Mouse (Mus musculus): ENCODE measurements around the gene Mettl4. TPM values are rescaled to one million over a fixed set of nuclear protein-coding genes. Genes with fewer than 3 reads are reported as not detected.
"Not testable (repeated sequence)": the region's sequence is repeated elsewhere in the genome, so short reads cannot be mapped to it uniquely, and the experiment has no call there.

The Mettl4 gene
- total and polyA plus RNA-seq, 2 experiments from 2014 or later, result 8.2 to 17.5 TPM

DNA sequence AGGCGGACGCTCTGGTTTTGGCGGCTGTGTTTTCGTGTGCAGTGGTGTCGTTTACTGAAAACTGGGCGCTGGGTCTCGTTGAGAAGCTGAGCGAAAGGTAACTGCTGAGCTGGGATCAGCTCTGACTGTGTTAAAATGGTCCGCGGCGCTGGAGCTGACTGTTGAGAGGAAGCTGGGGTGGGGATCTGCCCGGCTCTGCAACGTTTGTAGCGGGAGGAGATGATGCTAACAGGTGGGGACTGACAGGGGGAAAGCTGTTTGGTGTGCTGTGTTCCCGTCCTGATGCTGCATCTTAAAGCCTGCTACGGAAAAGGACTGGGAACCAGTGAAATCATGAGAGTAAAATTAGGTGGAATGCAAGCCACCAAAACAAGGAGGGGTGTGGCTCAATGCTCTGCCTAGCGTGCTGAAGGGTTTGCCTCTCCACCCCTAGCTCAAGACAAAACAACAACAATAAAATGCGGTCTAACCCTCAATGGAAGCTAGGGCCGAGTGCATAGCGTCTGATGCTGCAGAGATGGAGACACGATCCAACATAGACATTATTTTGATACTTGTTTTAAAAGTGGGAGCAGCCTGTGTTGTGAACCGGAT lies 414 bp upstream of the Mettl4 start:
- no peaks in the 10 kb centered on the region for H3K9me3 ChIP-seq (ENCODE audit: low read length)
- H3K9ac ChIP-seq (replicated peaks; ENCODE audit: low read length, poor library complexity, severe bottlenecking), result no peak overlapping the region
- 2% methylated on average over 22 of the region's 22 CpGs for WGBS
- H3K36me3 ChIP-seq (ENCODE audit: insufficient read depth, low read length), result no peaks in the 10 kb centered on the region
- TF ChIP-seq CTCF (IDR thresholded peaks at IDR 0.05), result no peak
- peak overlapping the region; percentile 68 for H3K4me2 ChIP-seq (ENCODE audit: low read depth, low read length, poor library complexity, severe bottlenecking)
- no peaks in the 10 kb centered on the region for H3K27me3 ChIP-seq (ENCODE audit: insufficient read depth, low read length)
- no peak; the same call in 1 of the 2 replicates for ATAC-seq (ENCODE audit: low FRiP score)
- no peak for DNase-seq (ENCODE audit: low spot score)
- H3K4me1 ChIP-seq (ENCODE audit: insufficient read depth, low read length), result no peaks in the 10 kb centered on the region
- peak overlapping the region; percentile 51 for H3K4me3 ChIP-seq (ENCODE audit: low read depth, low read length)
- peak overlapping the region; percentile 92; the same call in 1 of the 2 replicates for H3K27ac ChIP-seq (ENCODE audit: low read depth, low read length)

DNA sequence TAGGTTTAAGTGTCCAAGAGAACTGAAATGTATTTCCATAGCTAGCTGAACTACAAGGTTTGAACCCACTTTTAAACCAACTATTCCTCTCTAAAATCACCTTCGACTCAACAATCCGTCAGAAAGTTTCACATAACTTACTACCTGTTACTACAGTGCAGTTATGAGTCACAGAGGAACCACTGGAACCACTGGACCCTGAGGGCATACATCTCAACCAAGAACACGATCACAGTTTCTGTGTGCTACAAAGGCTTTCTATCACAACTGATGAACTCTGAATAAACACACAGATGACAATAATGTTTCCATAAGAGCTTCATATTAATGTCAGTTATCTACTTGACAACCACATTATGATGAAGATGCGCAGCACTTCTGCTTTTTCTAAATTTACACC lies 11.6 kb downstream of the Mettl4 start:
- Histone ChIP-seq H3K9ac (replicated peaks; ENCODE audit: low read length, poor library complexity, severe bottlenecking) (no peak overlapping the region), H3K4me3 (ENCODE audit: low read depth, low read length) (no peak overlapping the region), H3K36me3 (ENCODE audit: insufficient read depth, low read length) (no peaks in the 10 kb centered on the region), H3K27me3 (ENCODE audit: insufficient read depth, low read length) (no peaks in the 10 kb centered on the region), H3K4me1 (ENCODE audit: insufficient read depth, low read length) (no peaks in the 10 kb centered on the region), H3K27ac (ENCODE audit: low read depth, low read length) (no peak overlapping the region), H3K4me2 (ENCODE audit: low read depth, low read length, poor library complexity, severe bottlenecking) (no peak overlapping the region), H3K9me3 (ENCODE audit: low read length) (no peaks in the 10 kb centered on the region)
- DNase-seq (ENCODE audit: low spot score), result no peak
- 94% methylated on average over 4 of the region's 4 CpGs for WGBS
- TF ChIP-seq CTCF (IDR thresholded peaks at IDR 0.05), result no peak
- ATAC-seq (ENCODE audit: low FRiP score), result no peak

DNA sequence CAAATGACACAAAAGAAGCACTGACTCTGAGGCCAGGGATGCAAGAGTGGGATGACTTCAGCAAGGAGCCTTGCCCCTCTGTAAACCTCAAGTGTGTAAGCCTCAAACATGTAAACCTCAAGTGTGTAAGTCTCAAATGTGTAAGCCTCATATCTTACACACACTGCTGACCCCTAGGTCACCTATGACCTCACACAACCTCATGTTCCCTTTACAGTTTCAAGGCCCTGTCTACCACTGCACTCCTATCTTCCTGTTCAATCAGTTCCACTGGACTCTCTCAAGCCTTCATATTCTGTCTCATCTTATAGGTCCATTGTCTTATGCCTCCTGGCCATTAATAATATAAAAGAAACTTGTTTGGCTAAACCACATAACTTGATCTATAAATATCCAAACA lies 13.9 kb downstream of the Mettl4 start:
- Histone ChIP-seq H3K4me2 (ENCODE audit: low read depth, low read length, poor library complexity, severe bottlenecking) (no peak overlapping the region), H3K36me3 (ENCODE audit: insufficient read depth, low read length) (no peaks in the 10 kb centered on the region), H3K4me1 (ENCODE audit: insufficient read depth, low read length) (no peaks in the 10 kb centered on the region), H3K4me3 (ENCODE audit: low read depth, low read length) (no peak overlapping the region), H3K27me3 (ENCODE audit: insufficient read depth, low read length) (no peaks in the 10 kb centered on the region), H3K27ac (ENCODE audit: low read depth, low read length) (no peak overlapping the region), H3K9ac (replicated peaks; ENCODE audit: low read length, poor library complexity, severe bottlenecking) (no peak overlapping the region), H3K9me3 (ENCODE audit: low read length) (no peaks in the 10 kb centered on the region)
- TF ChIP-seq CTCF (IDR thresholded peaks at IDR 0.05), result no peak
- no peak for DNase-seq (ENCODE audit: low spot score)
- no peak for ATAC-seq (ENCODE audit: low FRiP score)

DNA sequence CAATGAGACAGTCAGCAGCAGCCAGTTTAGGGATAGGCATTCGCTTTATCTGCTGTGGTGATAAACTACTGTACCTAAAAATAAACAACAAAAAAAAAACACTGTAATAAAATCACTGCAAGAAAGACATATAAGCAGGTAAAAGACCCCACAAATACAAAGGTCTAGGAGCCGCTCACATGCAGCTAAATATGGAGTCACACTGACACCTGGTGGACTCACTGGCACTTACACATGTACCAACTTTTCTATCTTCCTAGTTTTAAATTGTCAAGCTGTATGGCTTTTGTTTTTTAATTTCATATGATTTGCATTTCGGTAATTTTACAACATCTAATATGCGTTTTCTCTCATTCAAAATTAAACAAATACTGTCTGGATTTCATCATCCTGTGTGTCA lies 14.4 kb downstream of the Mettl4 start:
- Histone ChIP-seq H3K27me3 (ENCODE audit: insufficient read depth, low read length) (no peaks in the 10 kb centered on the region), H3K9me3 (ENCODE audit: low read length) (no peaks in the 10 kb centered on the region), H3K27ac (ENCODE audit: low read depth, low read length) (no peak overlapping the region), H3K36me3 (ENCODE audit: insufficient read depth, low read length) (no peaks in the 10 kb centered on the region), H3K4me1 (ENCODE audit: insufficient read depth, low read length) (no peaks in the 10 kb centered on the region), H3K4me3 (ENCODE audit: low read depth, low read length) (no peak overlapping the region), H3K9ac (replicated peaks; ENCODE audit: low read length, poor library complexity, severe bottlenecking) (no peak overlapping the region), H3K4me2 (ENCODE audit: low read depth, low read length, poor library complexity, severe bottlenecking) (no peak overlapping the region)
- peak; percentile 86 for TF ChIP-seq CTCF (IDR thresholded peaks at IDR 0.05)
- ATAC-seq (ENCODE audit: low FRiP score) (peak; percentile 76), DNase-seq (ENCODE audit: low spot score) (peak; percentile 58)
- 71% methylated on average over 4 of the region's 4 CpGs for WGBS

DNA sequence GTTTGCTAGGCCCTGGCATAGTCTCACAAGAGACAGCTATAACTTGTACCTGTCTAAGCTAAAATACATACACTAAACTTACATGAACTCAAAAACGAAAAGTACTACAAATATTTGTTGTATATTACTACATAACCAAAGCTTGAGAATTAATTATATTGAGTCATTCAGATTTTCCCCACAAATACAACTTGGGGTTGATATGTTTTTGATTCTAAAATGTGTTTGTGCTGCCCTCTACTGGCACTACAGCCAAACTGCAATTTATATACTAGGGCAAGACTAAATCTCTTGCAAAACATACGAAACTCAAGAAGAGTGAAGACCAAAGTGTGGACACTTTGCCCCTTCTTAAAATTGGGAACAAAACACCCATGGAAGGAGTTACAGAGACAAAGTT lies 19.4 kb downstream of the Mettl4 start:
- H3K9ac ChIP-seq (replicated peaks; ENCODE audit: low read length, poor library complexity, severe bottlenecking); H3K36me3 ChIP-seq (ENCODE audit: insufficient read depth, low read length); H3K27me3 ChIP-seq (ENCODE audit: insufficient read depth, low read length); H3K4me1 ChIP-seq (ENCODE audit: insufficient read depth, low read length); ATAC-seq (ENCODE audit: low FRiP score); H3K27ac ChIP-seq (ENCODE audit: low read depth, low read length); H3K4me2 ChIP-seq (ENCODE audit: low read depth, low read length, poor library complexity, severe bottlenecking); H3K4me3 ChIP-seq (ENCODE audit: low read depth, low read length); H3K9me3 ChIP-seq (ENCODE audit: low read length): not testable (repeated sequence)
- peak; percentile 84 for TF ChIP-seq CTCF (IDR thresholded peaks at IDR 0.05)
- 36% methylated on average over 2 of the region's 2 CpGs for WGBS
- peak; percentile 63 for DNase-seq (ENCODE audit: low spot score)

DNA sequence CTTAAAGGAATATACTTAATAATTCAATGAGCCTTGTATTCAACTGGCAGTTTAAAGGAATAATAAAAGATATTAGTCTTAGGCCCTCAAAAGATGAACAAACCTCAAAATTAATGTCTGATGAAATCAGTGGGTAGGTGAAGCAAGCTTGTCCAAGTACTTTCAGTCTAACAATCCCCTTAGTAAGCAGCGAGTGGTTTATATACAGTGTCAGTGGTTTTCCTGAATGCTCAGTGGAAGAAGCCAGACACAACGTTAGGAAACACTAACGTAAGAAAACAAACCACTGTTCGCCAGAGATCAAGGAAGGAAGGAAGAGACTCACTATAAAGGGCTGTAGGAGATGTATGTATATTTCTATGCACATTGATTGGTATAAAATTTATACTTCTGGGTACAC lies 23.1 kb downstream of the Mettl4 start:
- DNase-seq (ENCODE audit: low spot score) (no peak), ATAC-seq (ENCODE audit: low FRiP score) (no peak)
- Histone ChIP-seq H3K4me1 (ENCODE audit: insufficient read depth, low read length) (no peaks in the 10 kb centered on the region), H3K9me3 (ENCODE audit: low read length) (no peaks in the 10 kb centered on the region), H3K4me2 (ENCODE audit: low read depth, low read length, poor library complexity, severe bottlenecking) (no peak overlapping the region), H3K27me3 (ENCODE audit: insufficient read depth, low read length) (no peaks in the 10 kb centered on the region), H3K4me3 (ENCODE audit: low read depth, low read length) (no peak overlapping the region), H3K27ac (ENCODE audit: low read depth, low read length) (no peak overlapping the region), H3K9ac (replicated peaks; ENCODE audit: low read length, poor library complexity, severe bottlenecking) (no peak overlapping the region), H3K36me3 (ENCODE audit: insufficient read depth, low read length) (peaks cover 7% of the 10 kb centered on the region; the same call in 1 of the 2 replicates)
- WGBS, result 92% methylated on average over 4 of the region's 4 CpGs
- no peak for TF ChIP-seq CTCF (IDR thresholded peaks at IDR 0.05)
